20 mouse cellular contexts compared by ENCODE assay signal in the genomic region with DNA sequence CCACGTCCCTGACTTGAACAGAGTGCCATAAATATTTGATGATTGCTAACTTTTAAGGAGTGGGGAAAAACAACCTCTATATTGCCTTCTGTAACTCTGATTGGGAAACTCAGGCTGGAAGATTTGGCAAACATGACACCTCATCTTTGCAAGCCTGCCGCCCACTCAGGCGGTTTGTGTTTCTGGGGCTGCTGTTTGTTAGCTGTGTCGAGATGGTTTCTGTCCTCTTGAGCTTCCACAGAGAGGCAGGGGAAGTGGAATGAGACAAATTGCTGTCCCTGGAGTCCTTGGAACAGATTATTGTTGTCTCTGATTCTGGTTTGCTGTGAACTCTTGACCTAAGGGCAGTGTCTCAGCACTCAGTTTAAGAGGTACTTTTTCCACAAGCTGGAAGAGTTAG.
"Had no signal": no experiment of that assay in that cellular context is flagged by ENCODE, and none has a peak within 500 bp of the region (broad histone marks: within the 10 kb centered on the region; RNA-seq: fewer than 3 reads in every experiment).

No protein-coding gene starts in this region.

- H3K9ac ChIP-seq: intestine, embryonic 15.5 days; limb, embryonic 12.5 days; limb, embryonic 15.5 days; liver, embryonic 14.5 days; liver, postnatal 0 days; lung, embryonic 14.5 days; midbrain, embryonic 13.5 days had no signal

- H3K4me3 ChIP-seq: intestine, embryonic 15.5 days; limb, embryonic 12.5 days; limb, embryonic 15.5 days; megakaryocyte, embryonic 14.5 days; midbrain, embryonic 10.5 days; midbrain, embryonic 13.5 days had no signal

- ATAC-seq: intestine, embryonic 15.5 days; liver, postnatal 0 days; midbrain, embryonic 13.5 days had no signal

- H3K36me3 ChIP-seq: intestine, embryonic 15.5 days; limb, embryonic 12.5 days; limb, embryonic 15.5 days; midbrain, embryonic 10.5 days; midbrain, embryonic 13.5 days had no signal

- H3K9me3 ChIP-seq: intestine, embryonic 15.5 days; limb, embryonic 12.5 days; limb, embryonic 15.5 days; megakaryocyte, embryonic 14.5 days; midbrain, embryonic 10.5 days; midbrain, embryonic 13.5 days had no signal

- H3K4me1 ChIP-seq: intestine, embryonic 15.5 days; limb, embryonic 12.5 days; limb, embryonic 15.5 days had no signal

- H3K27ac ChIP-seq: intestine, embryonic 15.5 days; limb, embryonic 12.5 days; limb, embryonic 15.5 days; liver, embryonic 14.5 days; midbrain, embryonic 10.5 days; midbrain, embryonic 13.5 days; stomach, postnatal 0 days had no signal

- H3K4me2 ChIP-seq: intestine, embryonic 15.5 days; limb, embryonic 12.5 days; limb, embryonic 15.5 days; liver, embryonic 11.5 days; lung, embryonic 14.5 days; midbrain, embryonic 13.5 days had no signal

- H3K27me3 ChIP-seq: intestine, embryonic 15.5 days; limb, embryonic 12.5 days; limb, embryonic 15.5 days; megakaryocyte, embryonic 14.5 days; midbrain, embryonic 13.5 days had no signal

- DNase-seq: kidney, adult 11 months; kidney, adult 8-10 months; kidney, postnatal 25 days; left cerebral cortex, postnatal 4 days; liver, postnatal 0 days; lung, embryonic 14.5 days; lung, postnatal 14 days; right cerebral cortex, postnatal 4 days; thymus, adult 2 months; thymus, postnatal 14 days; thymus, postnatal 4 days had no signal
